Mouse (Mus musculus): Measurements from ENCODE around the gene Itpripl2.

The Itpripl2 gene

GRCm38 (mm10) chr7:118443895-118444485, 47.8 kb downstream of the Itpripl2 start:
- DNase-seq (ENCODE audit: low spot score): no peak

GRCm38 (mm10) chr7:118443371-118443770, 48.4 kb downstream of the Itpripl2 start:
- no peak for DNase-seq (ENCODE audit: low spot score)

- no peak for DNase-seq (ENCODE audit: low spot score)
These were observed 50.2 kb downstream of the Itpripl2 start for GRCm38 (mm10) chr7:118441535-118441934.

GRCm38 (mm10) chr7:118437101-118437802, 54.5 kb downstream of the Itpripl2 start:
- peak; percentile 70 for DNase-seq (ENCODE audit: low spot score)

All from testis, postnatal 10 days (tissue).